Mouse (Mus musculus): Measurements from ENCODE around the gene Drap1. TPM values are rescaled to one million over a fixed set of nuclear protein-coding genes. Genes with fewer than 3 reads are reported as not detected.

The Drap1 gene
- total and polyA plus RNA-seq, 3 experiments: 183 to 307 TPM; not detected in 1

- H3K9me3 ChIP-seq (replicated peaks; ENCODE audit: insufficient read depth, low read length): no peaks in the 10 kb centered on the region
- no peak overlapping the region for H3K4me3 ChIP-seq (ENCODE audit: control insufficient read depth in 1 of 2, insufficient read depth in 1 of 2, low read depth in 2 of 2, low read length in 2 of 2)
- peaks cover 0 to 3% of the 10 kb centered on the region in 2 experiments; a peak in 2 of 4 replicates for H3K36me3 ChIP-seq (ENCODE audit: control insufficient read depth in 1 of 2, insufficient read depth in 2 of 2, low read length in 2 of 2)
- peaks cover 4% of the 10 kb centered on the region for H3K79me2 ChIP-seq (ENCODE audit: control insufficient read depth, insufficient read depth, low read length, poor library complexity)
- H3K27ac ChIP-seq (ENCODE audit: control insufficient read depth, low read depth, low read length): no peak overlapping the region
- DNase-seq (ENCODE audit: low read depth, low spot score): no peak
- TF ChIP-seq MXI1 (IDR thresholded peaks at IDR 0.05; ENCODE audit: low read depth, low read length): no peak
- no peak for TF ChIP-seq UBTF (IDR thresholded peaks at IDR 0.05; ENCODE audit: borderline replicate concordance, insufficient read depth, low read depth, low read length)
- no peak for TF ChIP-seq HCFC1 (IDR thresholded peaks at IDR 0.05; ENCODE audit: low read depth, low read length)
- no peak for TF ChIP-seq GATA1 (IDR thresholded peaks at IDR 0.05; ENCODE audit: low read depth, low read length)
- TF ChIP-seq TCF12 (IDR thresholded peaks at IDR 0.05; ENCODE audit: low read depth, low read length): no peak
- no peak for TF ChIP-seq MYC (IDR thresholded peaks at IDR 0.05; ENCODE audit: low read depth, low read length)
- TF ChIP-seq MAFK (IDR thresholded peaks at IDR 0.05; ENCODE audit: borderline replicate concordance, low read depth, low read length): no peak
- TF ChIP-seq ZKSCAN1 (IDR thresholded peaks at IDR 0.05; ENCODE audit: low read depth, low read length): no peak
- no peak for TF ChIP-seq CHD1 (IDR thresholded peaks at IDR 0.05; ENCODE audit: low read depth, low read length)
- TF ChIP-seq NELFE (IDR thresholded peaks at IDR 0.05; ENCODE audit: low read depth, low read length): no peak
- no peak for TF ChIP-seq E2F4 (IDR thresholded peaks at IDR 0.05; ENCODE audit: borderline replicate concordance, low read depth, low read length)
- no peak for TF ChIP-seq POLR2A (IDR thresholded peaks at IDR 0.05; ENCODE audit: control insufficient read depth in 1 of 2, insufficient read depth in 1 of 2, low read depth in 1 of 2, low read length in 2 of 2, poor library complexity in 1 of 2)
- peaks cover 0 to 25% of the 10 kb centered on the region in 2 experiments for H3K4me1 ChIP-seq (ENCODE audit: control insufficient read depth in 1 of 2, insufficient read depth in 2 of 2, low read length in 2 of 2)
- H3K9ac ChIP-seq (ENCODE audit: control insufficient read depth, low read depth, low read length, poor library complexity, severe bottlenecking): no peak overlapping the region
- no peaks in the 10 kb centered on the region for H3K27me3 ChIP-seq (ENCODE audit: control insufficient read depth in 1 of 2, insufficient read depth in 2 of 2, low read length in 2 of 2)
Measured at GRCm38 (mm10) chr19:5463212-5463611, 38.4 kb upstream of the Drap1 start.

GRCm38 (mm10) chr19:5461411-5461810, 36.6 kb upstream of the Drap1 start:
- H3K27me3 ChIP-seq (ENCODE audit: control insufficient read depth in 1 of 2, insufficient read depth in 2 of 2, low read length in 2 of 2): no peaks in the 10 kb centered on the region
- no peak for TF ChIP-seq POLR2AphosphoS2 (IDR thresholded peaks at IDR 0.05; ENCODE audit: low read length)
- TF ChIP-seq MYB (IDR thresholded peaks at IDR 0.05; ENCODE audit: low read depth, low read length): no peak
- TF ChIP-seq BHLHE40 (IDR thresholded peaks at IDR 0.05; ENCODE audit: borderline replicate concordance, low read depth, low read length): no peak
- TF ChIP-seq GABPA (IDR thresholded peaks at IDR 0.05; ENCODE audit: low read depth, low read length): no peak
- no peak for TF ChIP-seq CTCF (IDR thresholded peaks at IDR 0.05 in 2 of 3, conservative IDR thresholded peaks at IDR 0.05 in 1 of 3; ENCODE audit: control insufficient read depth in 1 of 3, insufficient read depth in 1 of 3, low read depth in 2 of 3, low read length in 3 of 3, poor library complexity in 1 of 3, severe bottlenecking in 1 of 3)
- no peak for DNase-seq (ENCODE audit: low read depth, low spot score)
- H3K9ac ChIP-seq (ENCODE audit: control insufficient read depth, low read depth, low read length, poor library complexity, severe bottlenecking): peak overlapping the region; percentile 89; the same call in 1 of the 2 replicates
- no peaks in the 10 kb centered on the region for H3K9me3 ChIP-seq (replicated peaks; ENCODE audit: insufficient read depth, low read length)
- peaks cover 0 to 3% of the 10 kb centered on the region in 2 experiments; a peak in 2 of 4 replicates for H3K36me3 ChIP-seq (ENCODE audit: control insufficient read depth in 1 of 2, insufficient read depth in 2 of 2, low read length in 2 of 2)
- no peak overlapping the region for H3K27ac ChIP-seq (ENCODE audit: control insufficient read depth, low read depth, low read length)
- peaks cover 0 to 22% of the 10 kb centered on the region in 2 experiments for H3K4me1 ChIP-seq (ENCODE audit: control insufficient read depth in 1 of 2, insufficient read depth in 2 of 2, low read length in 2 of 2)
- H3K4me3 ChIP-seq (ENCODE audit: control insufficient read depth in 1 of 2, insufficient read depth in 1 of 2, low read depth in 2 of 2, low read length in 2 of 2): peak overlapping the region; percentile 95 to 99; a peak in 2 of 4 replicates
- peaks cover 11% of the 10 kb centered on the region for H3K79me2 ChIP-seq (ENCODE audit: control insufficient read depth, insufficient read depth, low read length, poor library complexity)
